Mouse (Mus musculus) cerebellum, adult 18-20 months (tissue): ENCODE data around the gene Ccdc124.

ENCODE experiments used
- DNase-seq, 2 experiments: peaks; one replicate each; pipeline ENCODE4 v3.0.0; 2021

Ccdc124 gene

GRCm38 (mm10) chr8:70894771-70895545 lies 21.2 kb upstream of the Ccdc124 start:
- no peak for DNase-seq

GRCm38 (mm10) chr8:70894385-70894720 lies 20.6 kb upstream of the Ccdc124 start:
- no peak for DNase-seq

- peak; percentile 63 to 76 for DNase-seq
These were observed 20.1 kb upstream of the Ccdc124 start for GRCm38 (mm10) chr8:70893656-70894384.

GRCm38 (mm10) chr8:70892896-70893655 lies 19.3 kb upstream of the Ccdc124 start:
- DNase-seq: no peak

DNA sequence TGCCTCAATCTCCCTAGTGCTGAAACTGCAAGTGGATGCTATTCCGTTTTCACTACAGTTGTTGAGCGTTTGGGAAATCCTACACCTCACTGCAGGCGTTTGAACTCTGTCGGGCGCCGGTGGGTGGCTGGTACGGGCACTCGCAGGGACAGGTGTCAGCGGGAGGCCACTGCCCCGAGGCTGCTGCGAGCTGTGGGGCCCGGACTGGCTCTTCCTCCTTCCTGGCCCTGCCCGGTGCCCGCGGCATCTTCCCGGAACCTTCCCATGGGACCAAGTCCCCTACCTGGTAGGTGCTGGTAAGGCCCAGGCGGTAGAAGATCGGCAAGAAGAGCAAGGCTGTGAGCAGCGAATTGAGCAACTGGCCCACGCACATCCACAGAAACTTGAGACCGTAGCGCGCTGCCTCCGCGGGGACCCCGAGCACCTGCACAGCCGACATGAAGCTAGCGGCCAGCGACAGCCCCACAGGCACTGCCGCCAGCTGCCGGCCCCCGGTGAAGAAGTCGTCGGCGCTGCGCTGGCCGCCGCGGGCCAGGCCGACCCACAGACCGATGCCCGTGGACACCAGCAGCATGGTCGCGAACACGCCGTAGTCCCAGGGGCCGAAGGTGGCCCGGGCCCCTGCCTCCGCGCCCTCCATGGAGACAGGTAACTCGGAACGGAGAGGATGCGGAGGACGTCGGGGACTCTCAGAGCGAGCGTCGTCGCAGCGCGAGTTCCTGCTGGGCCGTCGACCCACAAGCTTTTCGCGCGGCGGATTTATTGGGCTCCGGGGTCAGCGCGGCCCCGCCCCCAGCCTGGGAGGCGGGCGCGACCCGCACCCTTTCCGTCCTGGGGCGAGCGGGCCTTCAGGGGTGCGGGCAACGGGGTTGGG lies 18.5 kb upstream of the Ccdc124 start, which contains the start of gene Slc5a5:
Gene Slc5a5 (minus strand): TSS at position 736 of the 874 bp plus-strand sequence.
- no peak for DNase-seq

- no peak for DNase-seq
These were observed 17.6 kb upstream of the Ccdc124 start for GRCm38 (mm10) chr8:70891356-70891755.

- DNase-seq: no peak
These were observed 16.9 kb upstream of the Ccdc124 start for GRCm38 (mm10) chr8:70890656-70891055.

- no peak for DNase-seq
These were observed 13.9 kb upstream of the Ccdc124 start for GRCm38 (mm10) chr8:70887669-70888068.

DNA sequence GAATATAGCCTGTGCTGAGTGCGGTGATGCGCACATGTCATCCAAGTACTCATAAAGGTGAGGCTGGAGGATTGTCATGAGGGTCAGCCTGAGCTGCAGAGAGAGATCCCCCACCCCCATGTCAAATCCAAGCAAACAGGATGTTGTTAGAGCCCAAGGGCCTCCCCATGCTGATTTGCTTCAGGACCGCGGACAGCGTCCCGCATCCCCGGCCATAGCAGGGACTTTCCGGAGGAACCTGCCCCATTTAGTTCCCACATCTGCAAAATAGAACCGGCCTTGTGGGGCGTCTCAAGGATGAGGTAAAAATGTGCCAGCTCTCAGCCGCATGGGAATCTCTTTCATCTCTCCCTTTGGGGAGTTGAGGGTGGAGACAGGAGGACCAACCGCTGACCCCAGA lies 11.9 kb upstream of the Ccdc124 start:
- DNase-seq: no peak

- DNase-seq: no peak
These were observed 10.9 kb upstream of the Ccdc124 start for GRCm38 (mm10) chr8:70884683-70885082.

- no peak for DNase-seq
These were observed 10.5 kb upstream of the Ccdc124 start for GRCm38 (mm10) chr8:70884186-70884585.

GRCm38 (mm10) chr8:70880546-70880945 lies 6.8 kb upstream of the Ccdc124 start:
- peak in 1 of 2 experiments; percentile 55 for DNase-seq

DNA sequence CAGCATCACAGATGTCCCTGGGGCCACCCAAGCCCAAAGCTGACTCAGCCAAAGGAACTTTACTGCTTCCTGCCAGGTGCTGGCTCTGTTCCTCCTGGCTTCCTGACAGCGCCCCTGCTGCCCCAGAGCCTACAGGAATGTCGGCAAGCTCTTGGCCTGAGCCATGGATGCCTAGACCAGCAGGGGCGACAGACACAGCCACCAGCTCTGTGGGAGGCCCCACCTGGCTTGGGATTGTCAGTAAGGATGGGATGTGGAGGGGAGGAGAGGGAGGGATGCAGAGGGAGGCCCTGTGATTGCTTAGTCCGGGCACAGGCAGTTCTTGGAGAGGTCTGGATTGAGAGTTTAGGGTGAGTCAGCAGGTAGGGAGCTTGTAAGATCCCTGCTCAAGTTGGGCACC lies 6.4 kb upstream of the Ccdc124 start:
- DNase-seq: peak; percentile 90 to 92

DNA sequence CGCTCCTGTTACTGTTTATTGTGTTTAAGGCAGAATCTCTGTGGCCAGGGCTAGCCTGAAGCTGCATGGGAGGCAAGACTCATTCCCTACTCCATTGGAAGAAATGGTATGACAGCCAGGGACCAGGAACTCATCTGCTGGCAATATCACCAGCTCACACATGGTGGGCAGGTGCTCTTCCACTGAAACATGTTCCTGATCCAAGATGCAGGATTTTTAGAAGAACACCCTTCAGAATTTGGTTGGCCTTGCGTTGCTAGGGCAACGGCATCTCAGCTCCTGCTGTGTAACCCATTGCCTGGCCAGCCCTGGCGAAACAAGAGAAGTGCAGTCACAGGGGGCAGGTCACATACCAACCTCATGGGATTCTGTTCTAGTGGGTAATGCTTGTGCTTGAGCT lies 5.8 kb upstream of the Ccdc124 start:
- peak; percentile 55 to 63 for DNase-seq

GRCm38 (mm10) chr8:70878178-70878577 lies 4.4 kb upstream of the Ccdc124 start:
- no peak for DNase-seq

DNA sequence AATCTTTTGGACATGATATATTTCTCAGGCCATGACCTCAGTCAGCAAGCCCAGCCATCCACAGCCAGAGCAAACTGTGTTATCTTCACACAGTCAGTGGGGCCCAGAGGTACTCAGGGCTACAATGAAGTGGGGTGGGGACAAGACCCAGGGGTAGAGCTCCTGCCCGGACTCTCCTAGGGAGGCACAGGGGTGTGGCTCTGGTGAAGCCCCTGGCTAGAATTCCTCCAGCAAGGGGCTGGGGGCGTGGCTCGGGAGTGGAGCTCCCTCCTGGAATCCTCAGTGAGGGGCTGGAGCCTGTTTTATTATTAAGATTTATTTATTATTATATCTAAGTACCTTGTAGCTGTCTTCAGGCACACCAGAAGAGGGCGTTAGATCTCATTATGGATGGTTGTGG lies 2.6 kb upstream of the Ccdc124 start:
- DNase-seq: no peak

DNA sequence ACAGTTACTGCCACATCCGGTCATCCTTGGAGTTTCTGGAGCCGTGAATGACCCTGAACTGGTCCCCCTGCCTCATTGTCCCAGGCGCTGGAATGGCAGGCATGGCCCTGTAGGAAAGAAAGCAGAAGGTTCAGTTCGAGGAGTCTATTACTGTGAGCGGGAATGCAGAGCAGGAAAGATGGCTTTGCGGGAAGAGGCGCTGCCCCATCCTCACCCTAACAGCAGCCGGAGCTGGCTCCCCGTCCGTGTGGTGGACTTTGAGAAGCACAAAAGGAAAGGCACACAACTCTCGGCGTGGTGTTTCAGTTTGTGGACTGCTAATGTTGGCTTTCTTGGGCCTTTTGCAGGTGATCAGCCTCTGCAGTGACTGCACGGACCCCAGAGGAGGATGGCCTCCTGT lies 706 bp upstream of the Ccdc124 start:
- DNase-seq: no peak

DNA sequence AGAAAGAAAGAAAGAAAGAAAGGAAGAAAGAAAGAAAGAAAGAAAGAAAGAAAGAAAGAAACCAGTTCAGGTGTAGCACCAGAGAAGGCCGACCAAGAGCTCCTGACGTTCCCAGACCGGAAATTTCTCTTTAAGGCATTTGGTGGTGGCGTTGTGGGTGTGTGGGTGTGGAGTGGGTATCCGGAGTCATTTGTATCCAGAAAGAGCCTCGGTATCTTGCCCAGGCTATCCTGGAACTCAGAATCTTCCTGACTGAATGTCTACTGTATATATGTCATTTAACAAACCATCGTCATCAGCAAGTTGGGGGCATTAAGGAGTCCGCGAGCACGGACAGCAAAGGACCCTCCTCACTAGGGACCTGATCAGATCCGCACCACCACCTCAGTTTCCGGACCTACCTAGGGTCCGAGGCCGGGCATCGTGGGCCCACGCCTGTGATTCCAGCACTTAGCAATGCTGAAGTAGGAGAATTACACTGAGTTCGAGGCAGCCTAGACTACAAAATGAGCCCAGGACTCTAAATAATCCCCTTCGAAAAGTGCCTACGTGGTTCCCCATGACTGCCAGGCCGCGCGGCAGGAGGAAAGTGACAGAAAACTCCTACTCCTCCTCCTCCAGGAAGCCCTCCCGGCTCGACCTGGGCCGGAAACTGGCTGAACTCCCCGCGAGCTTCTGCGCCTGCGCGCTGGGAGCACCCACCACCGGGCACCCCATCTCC lies 932 bp downstream of the Ccdc124 start:
- DNase-seq: no peak

DNA sequence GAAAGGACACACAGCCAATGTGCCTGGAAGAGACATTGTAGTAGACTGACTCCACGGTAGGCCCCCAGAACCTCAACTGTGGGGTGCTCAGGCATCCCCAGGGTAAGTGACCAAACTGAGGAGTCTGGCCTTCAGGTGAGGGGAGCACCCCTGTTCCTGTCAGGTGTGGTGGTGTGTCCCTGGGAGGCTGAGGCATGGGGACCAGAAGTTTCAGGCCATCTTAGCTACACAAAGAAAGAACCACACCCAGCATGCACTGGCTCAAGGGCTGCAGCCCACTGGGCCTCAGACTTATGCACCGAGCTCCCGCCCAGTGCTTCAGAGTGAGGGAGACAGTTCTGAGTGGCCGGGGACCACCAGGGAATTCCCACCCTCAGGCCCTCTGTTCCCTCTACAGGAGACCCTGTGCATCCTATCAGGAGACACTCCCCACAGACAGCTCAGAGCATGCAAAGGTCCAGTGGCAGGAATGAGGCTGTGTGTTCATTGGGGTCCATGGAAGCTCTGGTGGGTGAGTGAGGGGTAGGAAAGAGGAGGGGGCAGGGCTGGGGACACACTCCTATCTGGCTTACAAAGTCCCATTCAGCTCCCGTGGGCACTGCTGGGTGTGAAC lies 2.4 kb downstream of the Ccdc124 start:
- DNase-seq: peak in 1 of 2 experiments; percentile 7

- DNase-seq: peak; percentile 71 to 73
These were observed 4.1 kb downstream of the Ccdc124 start for GRCm38 (mm10) chr8:70869601-70870041.

GRCm38 (mm10) chr8:70869199-70869571 lies 4.5 kb downstream of the Ccdc124 start:
- no peak for DNase-seq
